Mouse (Mus musculus): ENCODE measurements around the gene Dnajc9.

Dnajc9 gene

GRCm38 (mm10) chr14:20388441-20389129 lies at the start of gene Dnajc9:
Gene Dnajc9 (minus strand): TSS chr14:20388910.
- DNase-seq (ENCODE audit: low spot score): peak; percentile 93

GRCm38 (mm10) chr14:20436976-20437375 lies 48.3 kb upstream of the Dnajc9 start:
- DNase-seq (ENCODE audit: low spot score): no peak

GRCm38 (mm10) chr14:20432420-20432819 lies 43.7 kb upstream of the Dnajc9 start:
- DNase-seq (ENCODE audit: low spot score): no peak

- DNase-seq (ENCODE audit: low spot score): no peak
Observed at GRCm38 (mm10) chr14:20431726-20432125, 43.0 kb upstream of the Dnajc9 start.

GRCm38 (mm10) chr14:20429833-20430232 lies 41.1 kb upstream of the Dnajc9 start:
- no peak for DNase-seq (ENCODE audit: low spot score)

- no peak for DNase-seq (ENCODE audit: low spot score)
Observed at GRCm38 (mm10) chr14:20428593-20428992, 39.9 kb upstream of the Dnajc9 start.

- DNase-seq (ENCODE audit: low spot score): no peak
Observed at GRCm38 (mm10) chr14:20423046-20423445, 34.3 kb upstream of the Dnajc9 start.

GRCm38 (mm10) chr14:20422257-20422656 lies 33.5 kb upstream of the Dnajc9 start:
- no peak for DNase-seq (ENCODE audit: low spot score)

GRCm38 (mm10) chr14:20400071-20400470 lies 11.4 kb upstream of the Dnajc9 start:
- DNase-seq (ENCODE audit: low spot score): no peak

- DNase-seq (ENCODE audit: low spot score): no peak
Observed at GRCm38 (mm10) chr14:20398864-20399263, 10.2 kb upstream of the Dnajc9 start.

- DNase-seq (ENCODE audit: low spot score): no peak
Observed at GRCm38 (mm10) chr14:20397220-20397619, 8.5 kb upstream of the Dnajc9 start.

GRCm38 (mm10) chr14:20393205-20393913 lies 4.6 kb upstream of the Dnajc9 start, which contains the start of gene Mrps16:
Gene Mrps16 (minus strand): TSS chr14:20393634.
- DNase-seq (ENCODE audit: low spot score): peak; percentile 82

- no peak for DNase-seq (ENCODE audit: low spot score)
Observed at GRCm38 (mm10) chr14:20392326-20392725, 3.6 kb upstream of the Dnajc9 start.

- no peak for DNase-seq (ENCODE audit: low spot score)
Observed at GRCm38 (mm10) chr14:20389446-20390079, 853 bp upstream of the Dnajc9 start.

- no peak for DNase-seq (ENCODE audit: low spot score)
Observed at GRCm38 (mm10) chr14:20379753-20380430, 8.8 kb downstream of the Dnajc9 start.

GRCm38 (mm10) chr14:20379087-20379640 lies 9.5 kb downstream of the Dnajc9 start:
- no peak for DNase-seq (ENCODE audit: low spot score)

GRCm38 (mm10) chr14:20378313-20379061 lies 10.2 kb downstream of the Dnajc9 start:
- DNase-seq (ENCODE audit: low spot score): peak; percentile 26

- no peak for DNase-seq (ENCODE audit: low spot score)
Observed at GRCm38 (mm10) chr14:20377112-20377521, 11.6 kb downstream of the Dnajc9 start.

- no peak for DNase-seq (ENCODE audit: low spot score)
Observed at GRCm38 (mm10) chr14:20371854-20372253, 16.9 kb downstream of the Dnajc9 start.

GRCm38 (mm10) chr14:20370798-20371197 lies 17.9 kb downstream of the Dnajc9 start:
- no peak for DNase-seq (ENCODE audit: low spot score)

GRCm38 (mm10) chr14:20368271-20368670 lies 20.4 kb downstream of the Dnajc9 start:
- DNase-seq (ENCODE audit: low spot score): no peak
